Mouse (Mus musculus) urinary bladder, adult 18-20 months (tissue): ENCODE data around the gene Mtmr3.
A peak's percentile ranks its signal among the peaks of the same experiment; 100 is the strongest.

Source experiments
- DNase-seq, 2 experiments: peaks; one replicate each; pipeline ENCODE4 v3.0.0; 2022; ENCODE audit warnings: low spot score in 2 of 2, mixed read lengths in 2 of 2

The Mtmr3 gene

GRCm38 (mm10) chr11:4594608-4595500 is at the start of gene Mtmr3:
Gene Mtmr3, minus strand, starts transcription at chr11:4594863.
- peak; percentile 90 to 96 for DNase-seq

- no peak for DNase-seq
Measured at GRCm38 (mm10) chr11:4643722-4644121, 49.1 kb upstream of the Mtmr3 start.

GRCm38 (mm10) chr11:4641185-4641584 is 46.5 kb upstream of the Mtmr3 start:
- no peak for DNase-seq

- no peak for DNase-seq
Measured at GRCm38 (mm10) chr11:4638261-4638660, 43.6 kb upstream of the Mtmr3 start.

GRCm38 (mm10) chr11:4637534-4638234 is 43.0 kb upstream of the Mtmr3 start, which contains the start of gene Ascc2:
Gene Ascc2, plus strand, starts transcription at chr11:4637747.
- DNase-seq: peak; percentile 96 to 98

- no peak for DNase-seq
Measured at GRCm38 (mm10) chr11:4636782-4637342, 42.2 kb upstream of the Mtmr3 start.

- DNase-seq: no peak
Measured at GRCm38 (mm10) chr11:4634395-4634794, 39.7 kb upstream of the Mtmr3 start.

GRCm38 (mm10) chr11:4633420-4633819 is 38.8 kb upstream of the Mtmr3 start:
- DNase-seq: peak in 1 of 2 experiments; percentile 61

GRCm38 (mm10) chr11:4629861-4630280 is 35.2 kb upstream of the Mtmr3 start:
- no peak for DNase-seq

GRCm38 (mm10) chr11:4627636-4628035 is 33.0 kb upstream of the Mtmr3 start:
- DNase-seq: no peak

GRCm38 (mm10) chr11:4625931-4626330 is 31.3 kb upstream of the Mtmr3 start:
- no peak for DNase-seq

GRCm38 (mm10) chr11:4622997-4623396 is 28.3 kb upstream of the Mtmr3 start:
- DNase-seq: no peak

- DNase-seq: no peak
Measured at GRCm38 (mm10) chr11:4622442-4622986, 27.9 kb upstream of the Mtmr3 start.

- DNase-seq: peak in 1 of 2 experiments; percentile 22
Measured at GRCm38 (mm10) chr11:4621866-4622265, 27.2 kb upstream of the Mtmr3 start.

GRCm38 (mm10) chr11:4620501-4621108 is 25.9 kb upstream of the Mtmr3 start:
- DNase-seq: peak in 1 of 2 experiments; percentile 30

GRCm38 (mm10) chr11:4620017-4620485 is 25.4 kb upstream of the Mtmr3 start, which contains the start of gene Gm11032:
Gene Gm11032, plus strand, starts transcription at chr11:4620067.
- DNase-seq: no peak

GRCm38 (mm10) chr11:4611904-4612303 is 17.2 kb upstream of the Mtmr3 start:
- DNase-seq: no peak

GRCm38 (mm10) chr11:4606541-4606940 is 11.9 kb upstream of the Mtmr3 start:
- no peak for DNase-seq

- DNase-seq: no peak
Measured at GRCm38 (mm10) chr11:4605414-4605813, 10.8 kb upstream of the Mtmr3 start.

GRCm38 (mm10) chr11:4604441-4604840 is 9.8 kb upstream of the Mtmr3 start:
- DNase-seq: no peak

- no peak for DNase-seq
Measured at GRCm38 (mm10) chr11:4602691-4603441, 8.2 kb upstream of the Mtmr3 start.
